Mouse (Mus musculus) kidney, postnatal 14 days (tissue): ENCODE results near the gene Pde4dip.

Experiments
- DNase-seq: peaks from one replicate; pipeline ENCODE4 v3.0.0; 2022; ENCODE audit warnings: mixed read lengths

Pde4dip gene

DNA sequence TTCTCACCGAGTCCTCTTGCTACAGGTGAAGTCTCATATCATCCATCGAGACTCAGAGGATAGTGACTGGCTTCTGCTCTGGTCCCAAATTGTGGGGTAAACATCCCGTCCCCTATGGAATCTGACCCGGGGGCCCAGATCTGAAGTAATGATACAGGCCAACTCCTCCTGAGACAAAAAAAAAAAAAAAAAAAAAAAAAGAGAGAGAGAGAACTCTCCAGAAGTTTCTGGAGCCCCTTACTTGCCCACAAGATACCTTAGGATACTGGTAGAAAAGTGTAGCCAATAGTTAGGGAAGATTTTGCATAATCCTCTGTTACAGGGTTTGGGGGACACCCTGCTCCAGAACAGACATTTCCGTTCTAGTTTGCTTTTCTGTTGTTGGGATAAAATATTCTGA lies 205.9 kb downstream of the Pde4dip start:
- DNase-seq = no peak

DNA sequence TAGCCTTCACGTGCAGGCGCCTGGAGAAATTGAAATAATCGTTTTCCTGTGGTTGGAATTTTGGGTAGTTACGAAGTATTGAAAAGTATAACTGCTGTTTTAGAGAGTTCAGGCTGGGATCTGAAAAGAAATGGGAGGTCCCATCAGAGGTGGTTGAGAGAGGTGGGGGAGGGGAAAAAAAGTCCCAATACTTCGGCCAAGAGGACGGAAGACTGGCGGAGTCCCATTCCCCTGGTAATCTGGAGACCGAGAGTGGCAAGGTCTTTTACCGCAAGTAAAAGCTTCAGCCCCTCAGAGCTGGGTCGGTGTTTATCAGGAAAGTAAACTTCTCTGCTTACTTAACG lies 206.4 kb downstream of the Pde4dip start:
- DNase-seq = no peak

DNA sequence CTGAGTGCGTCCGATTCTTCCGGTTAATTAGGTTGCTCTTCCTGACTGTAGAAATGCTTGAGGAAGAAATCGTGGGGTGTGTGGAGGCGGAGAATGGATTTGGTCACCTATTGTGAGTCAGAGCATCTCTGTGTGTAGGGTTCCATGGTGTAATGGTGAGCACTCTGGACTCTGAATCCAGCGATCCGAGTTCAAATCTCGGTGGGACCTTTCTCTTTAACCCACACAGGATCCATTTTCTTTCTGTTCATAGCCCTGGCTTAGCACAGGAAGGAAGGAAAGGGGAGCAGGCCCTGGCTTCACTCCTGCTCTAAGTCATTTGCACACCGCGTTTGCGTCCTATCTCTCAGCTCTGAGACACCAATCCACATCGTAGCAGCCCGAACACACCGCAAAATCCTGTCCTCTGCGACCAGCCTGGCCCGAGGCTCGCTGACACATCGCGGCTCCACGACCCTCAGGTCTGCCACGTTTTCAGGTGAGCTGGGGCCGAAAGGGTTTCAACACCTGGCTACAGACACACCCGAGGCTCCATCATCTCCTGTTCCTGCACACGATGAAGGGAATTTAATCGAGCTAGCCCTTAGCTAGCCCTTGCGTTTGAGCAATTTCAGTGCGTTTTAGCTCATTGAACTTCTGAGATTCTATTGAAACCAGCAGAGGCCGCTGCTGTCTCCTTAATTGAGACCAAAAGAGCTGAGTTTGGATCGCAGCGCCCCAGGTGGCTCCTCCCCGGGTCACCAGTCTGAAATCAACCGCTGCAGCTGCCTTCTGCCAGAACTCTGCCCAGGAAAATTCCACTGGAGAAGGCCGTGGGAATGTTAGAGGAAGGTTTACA lies 207.0 kb downstream of the Pde4dip start:
- DNase-seq = peak; percentile 84

DNA sequence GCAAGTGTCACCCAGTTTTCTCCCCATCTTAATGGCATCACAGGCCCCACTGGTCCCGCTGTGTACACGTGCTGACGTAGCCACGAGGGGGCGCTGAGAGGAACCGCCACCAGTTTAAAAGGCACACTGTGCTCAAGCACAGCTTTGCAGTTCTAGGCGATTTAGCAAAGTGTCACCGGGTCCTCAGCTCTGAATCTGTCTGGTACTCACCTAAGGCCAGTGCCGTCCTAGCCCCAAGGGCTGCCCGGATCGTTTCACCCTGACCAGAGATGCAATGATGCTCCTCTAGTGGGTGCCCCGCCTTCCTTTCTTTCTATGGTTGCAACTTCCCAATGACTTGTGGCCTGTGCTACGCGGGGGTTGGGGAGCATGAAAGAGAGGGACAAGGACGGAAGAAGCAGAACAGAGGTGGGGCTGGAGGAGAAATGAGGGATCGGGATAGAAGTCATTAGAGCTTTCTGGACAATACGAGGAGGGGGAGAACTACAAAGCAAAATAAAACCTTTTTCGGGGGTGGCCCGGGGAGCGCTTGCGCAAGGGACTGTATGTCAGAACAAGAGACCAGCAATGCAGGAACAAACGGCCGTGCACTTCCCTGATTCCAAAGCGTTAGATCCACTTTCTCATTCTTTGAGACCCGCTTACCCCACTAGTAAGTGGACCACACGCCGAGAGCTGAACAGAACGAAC lies 207.7 kb downstream of the Pde4dip start:
- DNase-seq = peak; percentile 76

DNA sequence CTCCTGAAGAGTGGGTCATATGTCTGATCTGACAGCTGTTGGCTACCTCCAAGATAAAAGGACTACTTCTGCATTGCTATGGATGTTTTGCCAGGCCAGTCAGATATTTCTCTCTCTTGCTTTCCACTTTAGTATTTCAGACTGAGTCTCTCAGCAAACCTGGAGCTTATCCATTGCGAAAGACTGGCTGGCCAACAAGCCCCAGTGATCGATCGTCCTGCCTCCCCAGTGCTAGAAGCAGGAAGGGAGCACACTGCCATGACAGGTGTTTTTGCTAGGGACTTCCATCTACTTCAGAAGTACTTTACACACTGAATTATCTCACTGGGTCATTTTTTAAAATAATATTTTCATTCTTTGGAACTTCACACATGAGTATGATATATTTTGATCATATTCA lies 210.1 kb downstream of the Pde4dip start:
- no peak for DNase-seq

DNA sequence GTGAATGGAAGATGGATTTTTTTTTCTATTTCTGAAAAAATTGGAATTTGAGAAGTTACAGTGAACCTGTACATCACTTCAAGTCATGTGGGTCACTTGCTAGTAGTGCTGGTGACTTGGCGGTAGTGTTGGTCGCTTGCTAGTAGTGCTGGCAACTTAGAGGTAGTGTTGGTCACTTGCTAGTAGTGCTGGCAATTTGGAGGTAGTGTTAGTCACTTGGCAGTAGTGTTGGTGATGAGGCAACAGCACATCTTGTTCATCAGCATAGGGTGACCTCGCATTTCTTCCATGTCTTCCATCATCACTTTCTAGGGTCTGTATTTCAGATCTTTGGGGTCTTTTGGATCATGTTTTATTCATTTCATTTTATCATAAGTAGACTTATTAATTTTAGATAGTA lies 212.4 kb downstream of the Pde4dip start:
- no peak for DNase-seq

DNA sequence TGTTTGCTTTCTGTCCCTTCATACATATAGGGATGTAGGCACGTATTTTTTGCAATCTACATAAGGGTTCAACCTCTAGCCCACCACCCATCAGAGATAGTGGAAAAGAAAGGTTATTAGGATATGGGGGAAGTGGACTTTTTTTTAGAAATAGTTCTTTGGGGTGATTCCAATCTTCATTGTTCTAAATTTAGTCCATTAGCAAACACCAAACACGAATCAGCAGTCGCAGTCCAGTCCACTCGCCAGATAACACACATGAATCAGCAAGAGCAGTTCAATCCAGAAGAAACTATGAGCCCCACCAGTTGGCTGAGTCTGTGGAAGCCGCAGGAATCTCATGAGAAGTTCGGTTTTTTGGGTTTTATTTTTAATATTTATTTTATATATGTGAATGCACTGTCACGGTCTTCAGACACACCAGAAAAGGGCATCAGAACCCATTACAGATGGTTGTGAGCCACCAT lies 213.8 kb downstream of the Pde4dip start, which contains the start of gene Gm17651:
Gene Gm17651, minus strand, starts transcription at position 51 of the 467 bp plus-strand sequence.
- no peak for DNase-seq

DNA sequence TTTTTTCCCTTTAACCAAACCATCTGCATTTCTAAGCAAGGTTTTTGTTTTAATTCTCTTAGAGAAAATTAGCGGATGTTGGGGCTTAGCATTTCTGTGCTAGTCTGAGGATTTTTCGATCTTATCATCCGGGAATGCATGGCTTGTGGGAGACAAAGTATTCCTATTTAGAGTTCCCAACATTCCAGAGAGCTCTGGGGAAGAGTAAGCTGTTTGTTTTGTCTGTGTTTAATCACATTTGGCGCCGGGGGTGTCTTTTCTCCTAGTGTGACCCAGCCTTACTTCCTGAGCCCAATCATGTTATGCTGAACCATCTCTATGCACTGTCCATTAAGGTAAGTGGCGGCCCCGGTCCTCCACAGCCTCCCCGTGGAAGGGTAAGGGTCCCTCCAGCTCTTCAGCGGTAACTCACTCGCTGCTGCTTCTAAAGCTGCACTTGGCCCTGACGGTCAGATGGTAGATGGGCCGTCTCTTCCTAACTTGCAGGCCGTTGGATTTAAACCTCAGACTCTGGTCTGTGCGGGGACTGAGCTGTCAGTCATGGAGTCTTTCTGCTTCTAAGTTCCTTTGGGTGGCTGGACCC lies 221.3 kb downstream of the Pde4dip start:
- DNase-seq = peak; percentile 26

DNA sequence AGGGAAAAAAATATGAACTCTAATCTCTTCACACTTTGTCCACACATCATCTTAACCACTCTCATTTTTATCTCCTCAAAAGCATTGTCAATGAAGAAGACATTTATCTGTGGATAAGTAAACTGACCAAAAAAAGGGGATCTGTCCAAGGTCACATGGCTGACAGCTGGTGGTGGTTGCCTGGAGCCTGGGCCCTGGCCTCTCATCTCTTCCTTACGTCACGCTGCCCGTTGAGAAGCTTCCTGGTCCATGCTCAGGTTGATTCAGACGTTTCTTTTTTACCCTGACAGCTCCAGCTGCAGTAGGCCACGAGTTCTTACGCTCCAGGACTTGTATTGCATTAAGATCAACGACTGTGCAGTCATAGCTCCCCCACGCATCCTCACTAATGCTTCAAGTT lies 222.4 kb downstream of the Pde4dip start:
- no peak for DNase-seq

DNA sequence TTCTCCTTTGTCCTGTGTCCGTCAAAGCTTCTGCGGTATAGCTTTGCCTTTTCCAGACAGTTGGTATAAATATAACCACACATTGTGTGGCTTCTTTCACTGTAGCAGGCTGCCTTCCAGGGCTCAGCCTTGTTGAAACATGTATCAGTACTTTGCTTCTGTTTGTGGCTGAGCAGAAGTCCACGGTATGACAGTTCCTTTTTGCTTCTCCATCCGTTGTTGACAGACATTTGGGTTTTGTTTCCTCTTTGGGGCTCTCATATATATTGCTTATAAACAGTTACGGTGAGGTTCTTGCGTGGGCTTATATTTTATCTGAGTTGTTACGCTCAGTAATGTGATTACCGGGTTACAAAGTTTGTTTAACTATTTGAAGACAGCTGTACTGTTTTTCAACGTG lies 223.0 kb downstream of the Pde4dip start:
- no peak for DNase-seq

DNA sequence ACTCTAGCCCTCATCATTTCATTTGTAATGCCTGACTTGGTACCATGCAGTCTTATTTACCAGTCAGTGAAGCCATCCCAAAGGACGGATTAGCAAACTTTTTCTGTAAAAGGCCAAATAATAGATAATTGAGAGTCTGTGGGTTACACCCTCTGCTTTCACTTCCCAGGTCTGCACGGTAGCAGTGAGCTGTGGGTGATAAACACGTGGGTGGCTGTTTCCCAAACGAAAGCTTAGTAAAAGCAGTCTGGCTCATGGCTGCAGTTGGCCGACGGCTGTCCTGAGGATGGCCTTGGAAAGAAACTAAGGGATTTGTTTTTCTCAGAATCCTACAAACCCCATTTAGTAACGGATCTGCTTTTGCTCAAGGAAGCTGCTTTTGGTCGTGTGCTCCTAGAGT lies 227.3 kb downstream of the Pde4dip start:
- no peak for DNase-seq

DNA sequence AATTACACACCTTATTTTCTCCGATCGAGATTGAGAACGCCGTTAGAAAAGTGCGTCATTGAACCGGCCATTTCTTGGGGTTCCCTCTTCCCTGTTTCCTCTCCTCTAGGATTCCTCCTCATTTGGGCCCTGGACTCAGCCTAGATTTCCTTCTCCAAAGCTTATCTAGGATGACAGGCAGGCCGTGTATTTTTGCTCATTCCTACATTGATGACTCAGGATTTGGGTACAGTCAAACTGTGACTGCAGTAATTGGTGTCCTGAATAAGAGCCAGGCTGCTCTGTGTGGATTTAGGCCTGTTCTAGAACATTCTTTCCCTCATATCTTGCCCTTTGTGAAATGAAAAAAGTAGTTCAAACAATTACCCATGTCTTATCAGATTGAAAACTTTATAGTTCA lies 228.8 kb downstream of the Pde4dip start:
- no peak for DNase-seq

DNA sequence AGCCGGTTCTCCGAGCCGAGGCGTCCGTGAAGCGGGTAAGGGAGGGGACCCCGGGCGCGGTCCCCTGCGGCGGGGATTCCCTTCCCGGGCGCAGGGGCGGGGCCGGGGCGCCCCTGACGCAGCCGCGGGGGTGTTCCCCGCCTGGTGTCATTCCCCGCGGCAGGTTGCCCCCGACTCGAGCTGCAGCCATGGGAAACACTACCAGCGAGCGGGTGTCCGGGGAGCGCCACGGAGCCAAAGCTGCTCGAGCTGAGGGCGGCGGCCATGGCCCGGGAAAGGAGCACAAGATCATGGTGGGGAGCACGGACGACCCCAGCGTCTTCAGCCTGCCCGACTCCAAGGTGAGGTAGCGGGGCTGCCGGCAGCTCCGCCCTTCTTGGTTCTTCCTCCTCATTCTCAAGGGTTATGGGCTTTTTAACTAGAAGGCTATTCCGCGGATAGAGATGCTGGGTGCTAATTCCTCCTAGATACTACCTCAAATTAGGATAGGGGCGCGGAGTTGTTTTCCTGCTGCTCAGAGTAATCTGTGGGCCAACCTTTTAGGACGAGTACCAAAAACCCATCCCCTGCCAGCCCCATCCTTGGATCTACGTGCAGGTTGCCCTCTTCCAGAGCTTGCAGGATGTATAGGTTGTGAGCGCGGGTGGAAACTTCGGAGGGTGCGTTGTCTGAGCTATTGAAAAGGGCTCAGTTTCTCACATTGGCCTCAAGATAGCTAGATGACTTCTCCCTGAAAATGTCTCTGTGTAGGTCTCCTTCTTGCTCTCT lies 229.9 kb downstream of the Pde4dip start:
- DNase-seq = no peak

DNA sequence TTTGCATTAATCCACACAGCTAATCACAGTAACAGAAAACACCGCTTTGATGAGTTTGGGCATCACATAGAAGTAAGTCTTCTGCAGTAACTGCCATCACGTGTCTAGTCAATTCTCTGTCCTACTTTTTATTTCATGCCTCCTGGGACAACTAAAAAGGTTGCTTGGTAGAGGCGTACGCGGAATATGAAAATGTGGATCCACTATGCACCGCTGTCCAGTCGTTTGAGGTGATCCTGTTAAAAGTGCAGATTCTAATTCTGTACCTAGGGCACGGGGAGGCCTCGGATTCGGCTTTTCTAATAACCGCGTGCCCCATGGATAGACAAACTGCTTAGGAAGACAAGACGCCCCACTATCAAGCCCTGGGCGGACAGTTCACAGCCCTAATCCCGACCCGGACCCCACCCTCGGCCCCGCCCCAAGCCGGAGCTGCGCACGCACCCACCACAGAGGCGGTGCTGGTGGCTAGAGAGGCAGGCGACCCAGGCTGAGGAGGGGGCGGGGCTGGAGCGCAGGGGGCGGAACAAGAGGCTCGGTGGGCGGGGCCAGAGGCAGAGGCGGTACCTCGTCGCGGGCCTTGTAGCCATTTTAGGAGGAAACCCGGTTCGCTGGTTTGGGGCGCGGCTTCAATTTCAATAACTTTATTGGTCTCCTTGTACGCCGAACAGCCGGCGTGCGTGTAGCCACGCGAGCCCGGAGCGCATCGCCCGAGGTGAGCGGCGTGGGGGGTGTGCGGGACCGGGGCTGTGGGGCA lies 230.7 kb downstream of the Pde4dip start, which contains the start of gene Prkab2:
Gene Prkab2, plus strand, starts transcription at position 539 of the 757 bp plus-strand sequence.
- DNase-seq = peak; percentile 100

DNA sequence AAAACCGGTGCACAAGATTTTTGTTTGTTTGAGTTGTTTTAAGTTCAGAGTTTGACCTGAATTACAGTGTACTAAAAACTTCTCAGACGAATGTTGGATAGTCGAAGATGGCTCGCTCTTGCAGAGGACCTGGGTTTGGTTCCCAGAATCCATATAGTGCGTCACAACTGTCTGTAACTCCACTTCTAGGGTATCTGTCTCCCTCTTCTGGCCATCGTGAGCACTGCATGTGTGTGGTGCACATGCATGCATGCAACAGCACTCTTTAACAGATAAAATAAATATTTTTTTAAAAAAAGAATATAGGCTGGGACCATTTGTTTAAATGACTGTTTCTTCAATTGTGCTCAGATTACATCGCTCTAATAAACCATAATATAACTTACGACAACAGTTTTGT lies 233.6 kb downstream of the Pde4dip start:
- DNase-seq = no peak

DNA sequence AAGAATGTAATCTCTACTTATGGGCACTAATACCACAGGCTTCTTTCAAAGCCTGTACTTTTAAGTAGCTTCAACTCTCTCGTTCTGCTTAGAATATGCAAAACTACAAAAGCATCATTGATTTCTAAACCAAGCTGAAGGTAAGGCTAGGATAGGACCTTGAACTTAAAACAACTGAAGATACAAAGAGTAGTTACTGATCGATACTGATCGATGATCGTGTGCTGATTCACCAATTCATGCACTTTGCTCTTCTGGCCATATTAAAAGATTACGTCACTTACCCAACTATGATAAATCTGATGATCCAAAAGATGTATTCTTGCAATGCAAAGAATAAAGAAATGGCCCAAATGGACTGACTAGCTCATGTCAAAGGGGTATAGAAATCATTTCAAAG lies 234.7 kb downstream of the Pde4dip start:
- DNase-seq = no peak

DNA sequence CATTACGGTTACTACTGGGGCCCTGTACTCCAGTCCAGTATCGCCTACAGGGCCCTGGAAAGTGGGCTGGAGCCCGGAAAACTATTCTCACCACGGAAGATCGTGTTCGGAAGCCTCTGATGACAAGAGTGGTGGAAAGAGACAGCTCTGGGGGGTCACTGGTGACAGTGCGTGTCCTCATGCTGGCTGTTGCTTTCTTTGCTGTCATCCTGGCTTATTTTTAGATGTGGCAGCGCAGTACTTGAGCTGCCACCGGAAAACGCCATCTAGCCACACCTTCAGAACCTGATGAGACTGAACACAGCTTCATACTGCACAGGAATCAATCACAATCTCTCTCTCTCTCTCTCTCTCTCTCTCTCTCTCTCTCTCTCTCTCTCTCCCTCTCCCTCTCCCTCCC lies 236.9 kb downstream of the Pde4dip start:
- DNase-seq = no peak

DNA sequence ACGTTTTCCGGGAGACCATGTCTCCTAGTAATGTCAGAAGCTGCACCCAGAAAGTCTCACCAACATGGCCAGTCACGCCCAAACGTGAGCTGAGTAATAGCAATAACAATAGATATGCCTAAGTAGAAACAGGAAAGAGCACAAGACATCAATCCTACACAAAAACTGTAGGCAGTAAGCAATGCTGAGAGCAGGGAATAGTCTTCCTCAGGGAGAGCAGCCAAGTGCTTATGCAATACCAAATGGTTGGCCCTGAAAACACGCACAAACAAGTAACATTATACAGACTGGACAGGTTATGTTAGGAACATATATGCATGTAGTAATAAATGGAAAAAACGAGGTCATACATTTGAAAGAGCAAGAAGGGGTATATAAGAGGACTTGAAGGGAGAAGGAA lies 239.0 kb downstream of the Pde4dip start:
- no peak for DNase-seq

DNA sequence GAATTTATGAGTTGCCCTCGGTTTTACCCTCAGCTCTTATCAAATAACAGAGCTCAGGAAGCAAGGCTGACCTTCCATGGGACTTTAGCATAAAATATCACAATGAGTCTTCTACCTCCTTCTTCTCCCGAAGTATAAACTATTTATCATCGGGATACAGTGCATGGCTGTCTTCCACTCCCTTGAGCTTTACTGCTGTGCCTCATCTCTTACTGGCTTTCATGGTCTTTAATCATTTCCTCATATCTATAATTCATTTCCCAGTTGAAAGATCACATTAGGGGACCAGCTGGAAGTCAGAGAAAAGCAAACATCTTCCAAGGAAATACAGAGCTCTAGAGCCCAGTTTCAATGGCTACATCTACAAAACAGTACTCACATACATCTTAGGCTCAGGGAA lies 239.5 kb downstream of the Pde4dip start:
- no peak for DNase-seq

DNA sequence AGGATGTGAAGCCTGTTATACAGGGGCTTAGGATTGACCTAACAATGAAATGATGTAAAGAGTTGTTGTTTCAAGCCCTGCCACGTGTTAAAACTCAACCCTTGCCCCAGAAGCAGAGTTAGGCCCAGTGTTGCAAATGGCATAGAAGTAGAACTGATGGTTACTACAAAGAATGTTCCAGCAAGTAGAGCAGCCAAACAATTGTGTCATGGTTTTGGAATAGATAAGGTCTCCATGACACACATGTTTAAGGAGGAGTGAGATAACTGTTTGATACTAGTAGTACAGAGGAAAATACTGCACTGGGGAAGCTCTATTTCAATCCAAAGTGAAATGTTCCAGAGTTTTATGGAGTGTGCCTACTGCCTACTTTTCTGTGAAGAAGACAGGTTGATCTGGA lies 240.0 kb downstream of the Pde4dip start:
- DNase-seq = no peak

DNA sequence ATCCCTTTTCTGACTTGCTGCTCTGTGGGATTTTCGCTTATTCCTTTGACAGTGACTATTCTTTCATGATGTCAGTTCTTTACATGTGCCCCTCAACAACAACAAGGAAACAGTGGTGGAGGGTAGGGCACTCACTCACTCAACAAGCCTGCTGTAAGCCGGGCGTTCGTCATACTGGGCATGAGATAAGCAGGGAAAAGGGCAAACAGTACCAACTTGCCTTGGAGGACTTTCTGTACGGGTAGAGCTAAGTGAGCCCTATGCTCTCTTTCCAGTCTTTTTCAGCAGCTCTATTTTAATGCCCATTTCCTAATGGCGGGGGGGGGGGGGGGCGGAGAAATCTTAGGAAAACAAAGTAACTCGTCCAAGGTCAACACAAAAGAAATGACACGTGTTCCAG lies 246.5 kb downstream of the Pde4dip start:
- DNase-seq = no peak

DNA sequence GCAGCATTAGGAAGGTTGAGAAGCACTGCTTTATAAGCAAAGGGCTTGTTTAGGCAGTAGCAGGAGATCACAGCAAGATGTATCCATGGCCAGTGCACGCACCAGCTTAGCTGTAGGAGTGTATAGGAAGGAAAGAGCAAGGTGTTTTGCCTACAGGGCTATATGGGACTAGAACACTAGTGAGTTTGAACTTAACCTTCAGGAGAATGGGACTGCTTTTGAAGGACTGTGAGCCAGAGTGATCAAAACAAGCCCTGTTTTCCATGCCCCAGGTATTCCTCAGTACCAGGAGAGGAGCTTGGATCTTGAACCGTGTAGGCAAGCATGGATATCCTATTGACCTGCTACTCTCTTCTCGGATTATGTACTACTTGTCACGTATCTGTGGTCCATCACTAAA lies 247.1 kb downstream of the Pde4dip start:
- DNase-seq = no peak
